Mouse (Mus musculus): ENCODE data around the gene Itgb7.
"Not testable (repeated sequence)": the region's sequence is repeated elsewhere in the genome, so short reads cannot be mapped to it uniquely, and the experiment has no call there.

The Itgb7 gene

DNA sequence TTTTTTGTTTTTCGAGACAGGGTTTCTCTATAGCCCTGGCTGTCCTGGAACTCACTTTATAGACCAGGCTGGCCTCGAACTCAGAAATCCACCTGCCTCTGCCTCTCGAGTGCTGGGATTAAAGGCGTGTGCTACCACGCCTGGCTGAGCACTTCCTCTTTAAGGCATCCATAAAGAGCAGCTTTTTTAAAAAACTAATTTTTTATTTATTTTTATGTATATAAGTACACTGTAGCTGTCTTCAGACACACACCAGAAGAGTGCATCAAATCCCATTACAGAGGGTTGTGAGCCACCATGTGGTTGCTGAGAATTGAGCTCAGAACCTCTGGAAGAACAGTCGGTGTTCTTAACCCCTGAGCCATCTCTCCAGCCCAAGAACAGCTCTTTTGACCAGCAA, 6.1 kb downstream of the Itgb7 start:
- DNase-seq (ENCODE audit: low spot score in 2 of 2), result not testable (repeated sequence)

DNA sequence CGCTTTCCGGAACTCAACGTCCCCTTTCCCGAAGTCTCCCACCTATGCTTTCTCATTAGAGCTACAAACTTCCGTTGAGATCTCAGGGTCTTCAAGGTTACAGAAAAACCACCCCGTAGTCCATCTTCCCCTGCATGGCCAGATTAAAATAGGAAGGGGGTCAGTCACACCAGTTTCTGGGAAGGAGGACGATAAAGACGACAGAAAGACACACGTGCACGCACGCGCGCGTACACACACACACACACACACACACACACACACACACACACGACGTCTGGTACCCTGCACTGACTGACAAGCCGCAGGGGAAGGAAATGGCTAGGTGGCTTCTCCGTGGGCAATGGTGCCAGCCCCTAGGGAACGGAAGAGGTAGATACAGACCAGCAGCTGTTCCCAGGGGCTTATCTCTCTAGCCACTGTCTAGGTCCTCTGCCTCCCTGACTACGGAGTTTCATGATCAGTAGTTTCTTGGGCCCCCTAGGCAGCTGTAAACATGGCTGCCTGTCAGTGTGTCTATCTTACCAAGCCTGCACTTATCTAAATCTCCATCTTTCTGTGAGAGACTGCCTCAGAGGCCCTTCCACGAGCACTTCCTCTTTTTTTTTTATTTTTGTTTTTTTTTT, 6.6 kb downstream of the Itgb7 start:
- peak; percentile 46 to 69 for DNase-seq (ENCODE audit: low spot score in 2 of 2)

DNA sequence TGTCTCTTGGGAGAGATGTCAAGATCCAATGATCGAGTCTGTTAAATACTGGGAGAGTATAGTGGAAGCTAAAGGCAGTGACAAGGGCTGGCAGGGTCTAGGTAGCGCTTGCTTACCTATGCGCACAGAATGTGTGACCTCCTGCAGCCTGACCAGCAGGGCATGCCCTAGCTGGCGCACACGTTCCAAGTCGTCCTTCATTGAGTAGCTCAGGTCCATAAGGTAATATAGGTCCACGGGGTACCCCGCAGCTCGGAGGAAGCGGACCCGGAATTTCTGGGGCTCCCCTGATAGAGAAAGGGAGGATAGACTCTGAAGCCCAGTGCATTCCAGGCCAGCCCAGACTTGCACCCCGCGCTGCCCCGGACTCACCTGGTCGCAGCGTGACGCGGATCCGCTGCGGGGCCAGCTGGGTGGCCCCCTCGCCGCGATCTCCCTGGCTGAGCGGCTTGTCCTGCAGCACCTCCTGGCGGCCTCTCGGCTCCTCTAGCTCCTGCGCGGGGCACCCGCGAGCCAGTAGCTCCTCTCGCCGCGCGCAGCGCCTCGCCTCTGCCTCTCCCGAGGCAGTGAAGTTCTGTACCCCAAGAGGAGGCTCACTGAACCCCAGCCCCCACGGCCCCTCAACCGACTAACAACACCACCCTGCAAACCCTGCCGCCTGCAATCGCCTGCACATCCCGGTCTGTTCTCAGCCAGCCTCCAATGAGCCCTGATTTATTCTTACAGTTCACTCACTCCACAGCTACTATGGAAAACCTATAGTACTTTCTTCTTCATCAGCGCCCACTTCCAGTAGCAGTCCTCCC, 7.4 kb downstream of the Itgb7 start:
- DNase-seq (ENCODE audit: low spot score in 2 of 2), result peak; percentile 70 to 86

DNA sequence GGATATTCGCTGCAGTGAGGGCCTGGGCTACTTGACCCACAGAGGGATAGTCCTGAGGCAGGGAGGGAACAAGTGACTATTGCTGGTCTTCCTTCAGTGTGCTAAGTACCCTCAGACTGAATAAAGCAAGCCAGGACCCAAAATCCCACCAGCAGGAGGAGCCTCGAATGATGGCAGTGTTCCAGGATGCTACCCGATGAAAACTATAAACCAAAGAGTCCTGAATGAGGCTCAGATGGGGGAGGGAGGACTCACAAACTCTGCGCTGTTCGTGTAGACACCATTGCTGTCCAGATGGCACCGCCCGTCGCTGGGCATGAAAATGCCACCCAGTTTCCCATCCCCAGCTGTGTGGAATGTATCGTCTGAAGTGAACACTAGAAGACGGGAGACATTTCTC, 9.4 kb downstream of the Itgb7 start:
- no peak for DNase-seq (ENCODE audit: low spot score in 2 of 2)

DNA sequence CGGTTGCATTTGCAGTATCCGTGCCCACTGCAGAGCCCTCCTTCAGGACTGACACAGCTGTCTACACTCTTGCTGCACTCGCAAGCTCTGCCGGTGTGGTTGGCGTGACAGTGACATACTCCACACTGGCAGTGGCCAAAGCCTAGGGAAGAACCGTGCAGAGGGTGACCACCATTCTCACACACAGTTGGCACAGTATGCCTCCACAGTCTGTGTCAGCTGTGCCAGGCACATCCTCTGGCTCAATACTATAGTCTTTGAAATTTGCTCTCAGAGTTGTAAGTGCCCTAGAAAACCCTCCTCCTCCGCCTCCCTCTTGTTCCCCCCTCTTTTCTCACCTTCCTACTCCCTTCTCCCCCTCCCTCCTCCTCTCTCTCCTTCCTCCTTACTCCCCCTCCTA, 14.4 kb downstream of the Itgb7 start:
- no peak for DNase-seq (ENCODE audit: low spot score in 2 of 2)

DNA sequence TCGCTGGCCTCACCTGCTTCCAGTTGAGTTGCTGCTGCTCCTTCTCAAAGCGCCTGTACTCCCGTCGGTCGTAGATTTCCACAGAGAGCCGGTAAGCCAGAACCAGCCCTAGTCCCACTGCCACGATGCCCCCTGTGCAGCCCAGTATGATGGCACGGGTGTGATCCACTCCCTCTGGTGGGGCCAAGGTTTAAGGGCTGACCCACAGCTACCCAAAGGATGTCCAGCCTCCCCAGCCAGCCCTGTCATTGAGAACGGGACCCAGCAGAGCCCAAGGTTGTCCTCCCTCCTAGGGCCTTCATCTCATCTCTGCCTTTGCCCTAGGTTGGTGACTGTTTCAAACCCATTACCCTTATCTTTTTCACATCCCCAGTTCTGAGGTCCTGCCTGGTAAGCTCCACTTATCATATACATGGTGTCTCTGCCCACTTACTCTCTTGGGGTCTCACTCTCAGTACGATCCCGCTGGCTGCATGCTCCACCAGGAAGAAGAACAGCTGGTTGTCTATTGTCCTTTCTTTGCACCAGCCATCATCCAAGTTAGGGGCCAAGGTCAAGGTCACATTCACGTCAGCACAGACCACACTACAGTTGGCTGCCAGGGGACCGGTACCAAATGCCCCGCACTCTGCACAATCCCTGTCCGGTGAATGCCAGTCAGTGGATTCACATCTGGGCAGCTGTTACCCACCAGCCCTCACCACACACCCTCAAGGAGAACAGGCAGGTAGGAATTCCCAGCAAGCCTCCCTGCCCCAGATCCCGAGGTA, 15.1 kb downstream of the Itgb7 start:
- DNase-seq (ENCODE audit: low spot score in 2 of 2), result no peak

DNA sequence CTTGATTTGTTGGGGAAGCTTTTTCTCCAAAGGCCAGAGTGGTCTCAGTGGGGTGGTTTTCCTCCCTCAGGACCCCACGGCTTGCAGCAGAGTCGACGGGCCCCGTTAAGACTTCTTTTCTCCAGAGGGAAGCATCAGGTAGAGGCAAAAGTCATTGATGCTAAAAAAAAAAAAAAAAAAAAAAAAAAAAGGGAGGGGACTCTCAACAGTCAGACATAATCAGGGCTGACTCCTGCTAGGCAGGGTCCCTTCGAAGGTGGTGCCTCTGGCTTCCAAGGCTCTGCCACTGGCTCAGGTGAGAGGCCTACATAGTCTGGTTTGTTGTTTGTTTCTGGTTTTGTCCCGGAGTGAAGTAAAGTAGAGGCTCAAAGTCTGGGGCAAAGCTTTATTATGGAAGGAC, 16.1 kb downstream of the Itgb7 start:
- no peak for DNase-seq (ENCODE audit: low spot score in 2 of 2)

DNA sequence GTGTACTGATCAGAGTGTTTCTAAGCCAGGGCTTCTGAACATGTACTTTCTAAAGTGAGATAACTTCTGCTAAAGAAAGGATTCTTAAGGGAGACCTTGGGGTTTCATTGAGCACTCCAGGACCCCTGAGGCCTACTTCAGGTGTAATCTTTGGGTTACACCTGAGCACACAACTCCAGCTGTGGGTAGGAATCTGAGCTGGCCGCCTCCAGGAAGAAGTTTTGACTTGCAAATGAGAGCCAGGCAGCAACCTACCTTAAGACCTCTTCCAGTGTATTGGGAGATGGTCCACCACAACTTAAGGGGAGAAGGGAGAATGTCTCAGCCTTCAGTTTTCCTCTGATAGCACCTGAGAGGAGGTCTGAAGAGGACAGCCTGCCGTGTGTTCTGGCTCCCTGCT, 17.6 kb downstream of the Itgb7 start:
- DNase-seq (ENCODE audit: low spot score in 2 of 2), result no peak

DNA sequence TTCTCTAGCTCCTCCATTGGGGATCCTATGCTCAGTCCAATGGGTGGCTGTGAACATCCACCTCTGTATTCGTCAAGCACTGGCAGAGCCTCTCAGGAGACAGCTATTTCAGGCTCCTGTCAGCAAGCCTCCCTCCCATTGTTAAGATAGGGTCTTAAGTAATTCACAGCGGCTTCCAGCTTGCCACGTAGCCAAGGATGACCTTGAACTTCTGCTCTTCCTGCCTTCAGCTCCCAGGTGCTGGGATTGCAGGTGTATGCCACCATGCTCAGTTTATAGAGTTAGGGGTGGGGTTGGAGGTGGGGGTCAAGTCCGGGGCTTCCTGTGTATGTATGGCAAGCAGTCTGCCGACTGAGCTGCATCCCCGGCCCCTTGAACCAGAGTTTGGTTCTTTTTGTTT, 19.8 kb downstream of the Itgb7 start:
- no peak for DNase-seq (ENCODE audit: low spot score in 2 of 2)

DNA sequence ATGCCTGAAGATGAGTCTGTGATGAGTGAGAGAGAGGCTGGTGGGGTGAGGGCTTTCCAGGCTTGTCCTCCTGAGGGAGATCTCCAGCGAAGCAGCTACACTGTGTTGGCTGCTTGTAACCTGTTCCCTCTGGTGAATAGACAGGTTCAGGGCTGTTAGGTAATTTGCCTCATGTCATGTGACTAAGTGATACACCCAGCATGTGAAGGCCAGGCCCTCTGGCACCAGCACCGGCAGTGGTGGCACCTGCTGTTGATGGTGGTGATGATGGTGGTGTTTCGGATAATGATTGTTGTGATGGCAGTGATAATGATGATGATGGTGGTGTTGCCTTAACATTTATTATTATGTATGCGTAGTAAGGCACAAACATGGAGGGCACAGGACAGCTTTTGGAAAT, 20.9 kb downstream of the Itgb7 start:
- no peak for DNase-seq (ENCODE audit: low spot score in 2 of 2)

DNA sequence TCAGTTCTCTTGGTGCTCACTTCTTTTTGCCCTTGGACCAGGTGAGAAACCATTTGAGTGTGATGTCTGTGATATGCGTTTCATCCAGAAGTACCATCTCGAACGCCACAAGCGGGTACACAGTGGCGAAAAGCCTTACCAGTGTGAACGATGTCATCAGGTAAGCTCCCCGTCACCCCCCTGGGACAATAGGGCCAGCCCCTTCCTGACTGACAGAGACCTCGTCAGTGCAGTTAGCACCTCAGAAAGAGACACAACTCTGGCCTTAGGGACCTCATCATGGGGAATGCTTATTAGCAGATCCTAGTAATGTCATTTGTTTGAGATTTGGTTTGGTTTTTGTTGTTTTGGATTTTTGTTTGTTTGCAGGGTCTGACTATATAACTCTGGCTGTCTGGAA, 22.6 kb downstream of the Itgb7 start:
- DNase-seq (ENCODE audit: low spot score in 2 of 2), result no peak

DNA sequence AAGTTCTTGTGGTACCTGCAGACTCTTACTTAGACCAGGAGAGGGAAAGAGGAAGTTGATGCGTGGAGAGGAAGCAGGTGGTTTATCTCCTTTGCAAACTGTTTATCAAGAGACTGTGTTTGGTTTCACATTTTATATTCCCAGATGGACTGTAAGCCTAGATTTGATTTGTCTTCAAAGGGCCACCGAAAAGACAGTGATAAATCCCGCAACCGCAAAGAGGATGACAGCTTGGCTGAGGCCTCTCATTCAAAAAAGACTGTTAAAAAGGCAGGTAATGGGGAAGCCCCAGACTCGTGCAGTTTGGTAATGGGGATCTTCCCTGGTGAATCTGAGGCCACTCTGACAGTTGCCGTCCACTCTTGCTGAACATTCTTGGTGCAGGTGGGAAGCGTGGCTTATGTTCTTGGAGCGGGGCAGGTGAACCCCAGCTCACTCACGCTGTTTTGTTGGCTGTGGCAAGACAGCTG, 23.6 kb downstream of the Itgb7 start:
- DNase-seq (ENCODE audit: low spot score in 2 of 2), result peak in 1 of 2 experiments; percentile 23

DNA sequence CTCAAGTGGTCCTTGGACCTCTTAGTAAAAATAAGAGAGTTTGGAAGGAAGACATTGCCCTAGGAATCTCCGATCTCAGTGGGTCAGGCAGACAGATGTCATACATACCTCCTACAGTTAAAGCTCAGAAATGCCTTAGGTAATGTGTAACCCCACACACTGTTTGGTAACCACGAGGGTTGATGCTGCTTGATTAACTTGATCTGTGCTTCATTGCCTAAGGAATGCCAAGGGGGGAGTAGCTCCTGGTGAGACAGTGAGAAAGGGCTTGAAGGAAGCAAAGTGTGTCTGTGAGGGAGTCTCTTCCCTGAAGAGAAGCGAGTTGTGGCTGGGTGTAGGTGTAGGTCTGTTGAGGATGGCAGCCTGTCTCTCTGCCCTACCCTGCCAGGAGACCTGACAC, 24.4 kb downstream of the Itgb7 start:
- no peak for DNase-seq (ENCODE audit: low spot score in 2 of 2)

DNA sequence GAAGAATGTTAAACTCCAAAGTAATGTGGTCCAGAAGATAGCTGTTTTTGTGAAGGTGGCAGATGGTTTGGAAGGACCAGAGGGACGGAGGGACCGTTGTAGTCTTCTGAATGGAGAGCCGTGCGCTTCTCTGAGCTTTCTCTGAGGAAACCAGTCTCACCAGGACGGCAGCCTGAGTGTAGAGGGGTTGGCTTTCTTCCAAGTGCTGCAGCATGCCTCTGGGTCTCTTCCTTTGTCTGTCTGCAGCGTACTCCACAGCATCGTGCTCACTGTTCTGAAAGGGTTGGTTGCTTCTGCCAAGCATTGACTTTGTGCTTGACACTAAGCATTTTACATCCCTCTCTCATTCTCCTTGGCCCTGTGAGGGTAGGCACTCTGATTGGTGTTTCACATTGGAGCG, 26.0 kb downstream of the Itgb7 start:
- DNase-seq (ENCODE audit: low spot score in 2 of 2), result no peak

DNA sequence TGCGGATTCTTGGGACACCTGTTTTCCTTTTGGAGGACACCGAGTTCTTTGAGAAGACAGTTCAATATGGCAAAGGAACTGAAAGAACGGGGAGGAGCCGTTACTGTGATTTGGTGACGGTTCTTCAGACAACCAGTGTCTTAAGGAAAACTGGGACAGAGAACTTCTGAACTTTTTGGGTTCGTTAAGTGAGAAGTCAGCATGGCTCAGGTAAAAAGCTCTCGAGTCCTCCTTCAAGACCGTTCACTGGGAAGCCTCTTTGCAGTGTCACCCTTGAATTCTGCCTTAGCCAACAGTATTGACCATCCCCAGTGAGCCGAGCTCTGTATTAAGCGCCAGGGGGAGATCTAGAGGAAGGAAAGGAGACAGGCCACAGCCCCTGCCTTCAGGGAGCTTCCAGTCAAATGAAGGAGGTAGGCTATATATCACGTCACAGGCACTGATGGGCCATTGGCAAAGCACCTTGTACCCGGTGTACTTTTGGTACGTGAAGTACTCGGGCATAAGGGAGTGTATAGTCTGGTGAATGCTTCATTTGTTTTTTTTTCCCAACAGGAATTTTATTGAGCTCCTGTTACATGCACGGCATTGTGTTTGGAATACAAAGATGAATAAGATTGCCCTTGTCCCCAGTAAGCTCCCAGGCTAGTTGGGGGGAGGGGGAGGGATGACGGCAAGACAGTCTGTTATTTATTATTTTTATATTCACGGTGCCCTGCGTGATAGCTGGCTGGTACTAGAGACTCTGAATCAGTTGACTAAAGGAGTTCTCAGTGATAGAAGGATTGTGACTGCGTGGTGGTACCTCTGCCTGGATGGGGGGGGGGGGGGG, 26.9 kb downstream of the Itgb7 start, which contains the start of gene Csad:
Csad (minus strand) TSS at position 51 of the 832 bp plus-strand sequence.
- no peak for DNase-seq (ENCODE audit: low spot score in 2 of 2)

DNA sequence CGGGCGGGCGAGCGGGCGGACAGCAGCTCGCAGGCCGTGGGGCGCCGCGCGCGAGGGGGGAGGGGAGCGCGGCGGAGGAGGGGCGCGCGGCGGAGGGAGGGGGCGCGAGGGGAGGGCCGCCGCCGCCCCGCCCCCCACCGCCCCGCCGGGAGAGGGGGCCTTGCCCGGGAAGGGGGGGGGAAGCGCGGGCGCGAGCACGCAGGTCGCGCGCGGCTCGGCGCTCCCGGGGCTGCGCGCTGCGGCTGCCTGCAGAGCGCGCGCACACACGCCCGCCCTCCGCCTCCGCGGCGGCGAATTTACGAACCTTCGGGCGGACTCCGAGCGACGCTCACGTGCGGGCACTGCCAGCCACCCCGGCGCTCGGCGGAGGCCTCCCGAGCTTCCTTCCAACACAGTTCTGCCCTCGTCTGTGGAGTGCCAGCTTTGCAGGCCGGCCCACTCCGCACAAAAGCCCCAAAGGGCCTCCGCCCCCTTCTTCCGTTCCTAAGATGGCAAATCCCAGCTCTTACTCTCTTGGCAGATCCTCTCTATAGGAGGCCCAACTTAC, 27.8 kb downstream of the Itgb7 start:
- peak; percentile 53 to 75 for DNase-seq (ENCODE audit: low spot score in 2 of 2)

DNA sequence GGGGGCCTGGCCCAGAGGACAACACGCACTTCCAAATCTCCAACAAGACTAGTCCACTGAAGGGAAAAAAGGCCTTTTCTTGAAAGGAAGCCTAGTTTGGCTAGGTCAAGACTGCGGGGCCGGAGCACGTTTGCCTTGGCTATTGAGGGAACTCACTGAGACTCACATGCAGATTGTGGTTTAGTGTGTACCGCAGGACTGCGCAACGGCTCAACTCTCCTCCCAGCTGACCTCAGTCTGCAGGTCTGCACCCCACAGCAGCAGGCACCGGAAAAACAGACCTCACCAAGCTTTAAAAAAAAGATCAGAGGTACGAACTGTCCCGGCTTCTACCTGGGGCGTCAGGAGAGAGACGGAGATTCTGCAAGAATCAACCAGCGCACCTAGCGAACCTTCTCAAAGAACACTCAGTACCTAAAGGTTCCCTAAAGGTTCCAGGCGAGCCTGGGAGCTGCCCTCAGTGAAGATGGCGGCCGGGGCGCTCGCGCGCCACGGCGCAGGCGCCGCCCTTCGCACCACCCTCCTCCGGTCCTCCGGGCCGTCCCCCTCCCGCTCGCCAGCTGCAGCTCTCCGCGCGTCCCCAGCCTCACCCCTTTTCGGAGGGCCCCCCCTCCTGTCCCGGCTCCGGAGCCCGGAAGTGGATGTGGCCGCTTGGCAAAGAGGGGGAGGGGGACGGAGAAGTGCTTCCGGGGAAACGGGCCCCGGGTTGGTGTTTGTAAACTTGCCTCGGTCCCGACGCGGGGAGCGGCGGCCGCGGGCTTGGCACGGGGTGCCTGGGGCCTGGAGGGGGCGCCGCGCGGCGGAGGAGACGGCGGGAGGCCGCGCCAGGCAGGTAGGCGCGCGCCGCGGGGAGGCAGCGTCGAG, 28.5 kb downstream of the Itgb7 start, which contains the start of gene Zfp740:
Zfp740 (plus strand) TSS at position 279 of the 864 bp plus-strand sequence.
- peak; percentile 87 to 94 for DNase-seq (ENCODE audit: low spot score in 2 of 2)

DNA sequence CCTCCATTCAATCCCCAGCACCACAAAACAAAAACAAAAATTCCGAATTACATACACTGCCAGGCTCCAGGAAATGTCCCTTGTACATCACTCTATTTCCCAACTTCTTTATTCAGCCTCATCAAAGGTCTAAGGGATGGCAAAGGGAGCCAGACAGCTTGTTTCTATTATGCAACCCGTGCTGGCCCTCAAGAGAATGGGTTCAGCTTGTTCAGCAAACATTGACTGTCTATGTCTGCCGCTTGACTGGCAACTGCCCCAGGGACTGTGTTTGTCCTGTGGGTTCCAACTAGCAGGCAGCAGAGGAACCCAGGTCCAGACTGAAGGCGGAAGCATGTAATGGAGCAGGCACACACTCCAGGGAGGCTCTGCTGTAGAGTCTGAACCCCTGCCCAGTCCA, 32.9 kb downstream of the Itgb7 start:
- DNase-seq (ENCODE audit: low spot score in 2 of 2), result no peak

DNA sequence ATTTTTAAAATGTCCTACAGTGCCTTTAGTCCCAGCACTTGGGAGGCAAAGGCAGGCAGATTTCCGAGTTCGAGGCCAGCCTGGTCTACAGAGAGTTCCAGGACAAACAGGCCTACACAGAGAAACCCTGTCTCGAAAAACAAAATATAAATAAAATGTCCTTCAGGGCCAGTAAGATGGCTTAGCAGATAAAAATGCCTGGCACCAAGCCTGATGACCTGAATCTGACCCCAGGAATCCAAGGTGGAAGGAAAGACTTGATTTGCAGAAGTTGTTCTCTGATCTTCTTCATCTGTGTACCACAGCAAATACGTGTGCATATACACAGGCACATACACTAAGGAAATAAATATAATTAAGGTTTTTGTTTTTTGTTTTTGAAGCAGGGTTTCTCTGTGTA, 36.4 kb downstream of the Itgb7 start:
- DNase-seq (ENCODE audit: low spot score in 2 of 2), result no peak

DNA sequence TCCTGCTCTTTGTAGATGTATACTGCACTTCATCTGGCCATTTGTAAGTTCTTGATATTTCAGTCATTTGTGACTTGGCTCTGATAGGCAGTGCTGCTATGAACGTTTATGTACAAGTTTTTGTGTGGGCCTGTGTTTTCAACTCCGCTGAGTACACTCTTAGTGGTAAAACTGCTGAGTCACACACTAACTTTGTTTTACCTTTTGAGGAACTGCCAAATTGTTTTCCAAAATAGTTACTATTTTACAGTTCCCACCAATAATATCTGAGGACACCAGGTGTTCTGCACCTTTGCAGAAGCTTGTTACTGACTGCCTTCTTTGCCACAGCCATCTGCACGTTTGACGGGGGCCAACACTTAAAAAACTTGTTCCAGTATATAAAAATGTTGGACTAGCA, 37.3 kb downstream of the Itgb7 start:
- no peak for DNase-seq (ENCODE audit: low spot score in 2 of 2)

Measured in spleen, postnatal 10 days (tissue).